Mouse (Mus musculus) MEL (cell line): ENCODE data around the gene Opcml. TPM values are rescaled to one million over a fixed set of nuclear protein-coding genes. Genes with fewer than 3 reads are reported as not detected.

Source experiments
- DNase-seq: peaks from one replicate; pipeline ENCODE4 v3.0.0; 2011; ENCODE audit warnings: low read depth, low spot score
- H3K27ac ChIP-seq: 2 replicates; pipeline ENCODE4 v1.5.1; 2012; ENCODE audit warnings: low read depth, mild to moderate bottlenecking, control low read depth, low read length, moderate library complexity; ENCODE audit not compliant: control insufficient read depth
- H3K27me3 ChIP-seq, 2 experiments: fragments of 150-350 bp in 1 of 2; sonication (generic) in 1 of 2; 2 replicates each; pipeline ENCODE4 v1.6.1; 2012; ENCODE audit warnings: low read length in 2 of 2, mild to moderate bottlenecking in 2 of 2, improper control_type of control experiment in 1 of 2, moderate library complexity in 1 of 2; ENCODE audit not compliant: insufficient read depth in 2 of 2, control insufficient read depth in 1 of 2
- H3K36me3 ChIP-seq, 2 experiments: 2 replicates each; pipeline ENCODE4 v1.6.1; 2012 to 2014; ENCODE audit warnings: low read length in 2 of 2, improper control_type of control experiment in 1 of 2, inconsistent platforms in 1 of 2, mild to moderate bottlenecking in 1 of 2; ENCODE audit not compliant: insufficient read depth in 2 of 2, control insufficient read depth in 1 of 2
- H3K4me1 ChIP-seq, 2 experiments: fragments of 150-350 bp in 1 of 2; sonication (generic) in 1 of 2; 2 replicates each; pipeline ENCODE4 v1.6.1; 2012; ENCODE audit warnings: low read length in 2 of 2, improper control_type of control experiment in 1 of 2, mild to moderate bottlenecking in 1 of 2; ENCODE audit not compliant: insufficient read depth in 2 of 2, control insufficient read depth in 1 of 2
- H3K4me3 ChIP-seq, 2 experiments: fragments of 150-350 bp in 1 of 2; sonication (generic) in 1 of 2; 2 replicates each; pipeline ENCODE4 v1.5.1; 2012; ENCODE audit warnings: low read depth in 2 of 2, low read length in 2 of 2, mild to moderate bottlenecking in 2 of 2, moderate library complexity in 2 of 2, control low read depth in 1 of 2, improper control_type of control experiment in 1 of 2; ENCODE audit not compliant: control insufficient read depth in 1 of 2, insufficient read depth in 1 of 2
- H3K79me2 ChIP-seq: 2 replicates; pipeline ENCODE4 v1.6.1; 2012; ENCODE audit warnings: mild to moderate bottlenecking, low read length, moderate library complexity; ENCODE audit not compliant: control insufficient read depth, poor library complexity, insufficient read depth
- H3K9ac ChIP-seq: 2 replicates; pipeline ENCODE4 v1.6.1; 2012; ENCODE audit warnings: low read depth, mild to moderate bottlenecking, control low read depth, low read length, moderate library complexity; ENCODE audit not compliant: control insufficient read depth, poor library complexity, severe bottlenecking
- H3K9me3 ChIP-seq: fragments of 150-350 bp; sonication (generic); replicated peaks from 2 replicates; pipeline ENCODE4 v1.6.1; 2012; ENCODE audit warnings: mild to moderate bottlenecking, low read length, improper control_type of control experiment, moderate library complexity; ENCODE audit not compliant: insufficient read depth
- BHLHE40 ChIP-seq: IDR thresholded peaks from 2 replicates; pipeline ENCODE4 v1.6.1; 2012; ENCODE audit warnings: low read depth, mild to moderate bottlenecking, inconsistent platforms, low read length, improper control_type of control experiment, borderline replicate concordance
- CHD1 ChIP-seq: IDR thresholded peaks from 2 replicates; pipeline ENCODE4 v1.6.1; 2012; ENCODE audit warnings: low read depth, mild to moderate bottlenecking, inconsistent platforms, low read length, improper control_type of control experiment
- CHD2 ChIP-seq: IDR thresholded peaks from 2 replicates; pipeline ENCODE4 v1.6.1; 2011; ENCODE audit warnings: low read length, improper control_type of control experiment
- E2F4 ChIP-seq: IDR thresholded peaks from 2 replicates; pipeline ENCODE4 v1.6.1; 2011; ENCODE audit warnings: low read depth, low read length, improper control_type of control experiment, borderline replicate concordance
- ELF1 ChIP-seq: IDR thresholded peaks from 2 replicates; pipeline ENCODE4 v1.6.1; 2014; ENCODE audit warnings: low read depth, mild to moderate bottlenecking, inconsistent platforms, low read length, improper control_type of control experiment, moderate library complexity
- ETS1 ChIP-seq: IDR thresholded peaks from 2 replicates; pipeline ENCODE4 v1.6.1; 2012; ENCODE audit warnings: low read depth, mild to moderate bottlenecking, inconsistent platforms, low read length, improper control_type of control experiment, moderate library complexity
- GABPA ChIP-seq: IDR thresholded peaks from 2 replicates; pipeline ENCODE4 v1.6.1; 2012; ENCODE audit warnings: low read depth, mild to moderate bottlenecking, inconsistent platforms, low read length, improper control_type of control experiment, moderate library complexity
- HCFC1 ChIP-seq: IDR thresholded peaks from 2 replicates; pipeline ENCODE4 v1.6.1; 2012; ENCODE audit warnings: low read depth, mild to moderate bottlenecking, inconsistent platforms, low read length, improper control_type of control experiment, moderate library complexity
- KAT2A ChIP-seq: conservative IDR thresholded peaks from 2 replicates; pipeline ENCODE4 v1.6.1; 2012; ENCODE audit warnings: low read depth, low read length, improper control_type of control experiment, inconsistent platforms
- MAFK ChIP-seq: IDR thresholded peaks from 2 replicates; pipeline ENCODE4 v1.6.1; 2011; ENCODE audit warnings: low read depth, mild to moderate bottlenecking, low read length, improper control_type of control experiment, borderline replicate concordance
- MAX ChIP-seq: IDR thresholded peaks from 2 replicates; pipeline ENCODE4 v1.6.1; 2011; ENCODE audit warnings: low read length, improper control_type of control experiment
- MEF2A ChIP-seq: IDR thresholded peaks from 2 replicates; pipeline ENCODE4 v1.6.1; 2014; ENCODE audit warnings: low read depth, mild to moderate bottlenecking, inconsistent platforms, low read length, improper control_type of control experiment; ENCODE audit not compliant: poor library complexity, insufficient replicate concordance, severe bottlenecking; ENCODE audit errors: extremely low read depth
- MXI1 ChIP-seq: IDR thresholded peaks from 2 replicates; pipeline ENCODE4 v1.6.1; 2011; ENCODE audit warnings: mild to moderate bottlenecking, low read depth, low read length, improper control_type of control experiment
- MYB ChIP-seq: IDR thresholded peaks from 2 replicates; pipeline ENCODE4 v1.6.1; 2011; ENCODE audit warnings: mild to moderate bottlenecking, low read depth, low read length, improper control_type of control experiment
- MYC ChIP-seq: IDR thresholded peaks from 2 replicates; pipeline ENCODE4 v1.6.1; 2011; ENCODE audit warnings: low read depth, mild to moderate bottlenecking, low read length, improper control_type of control experiment, moderate library complexity
- POLR2A ChIP-seq, 2 experiments: IDR thresholded peaks; 2 replicates each; pipeline ENCODE4 v1.6.1; 2011 to 2012; ENCODE audit warnings: low read length in 2 of 2, mild to moderate bottlenecking in 2 of 2, control low read depth in 1 of 2, improper control_type of control experiment in 1 of 2, low read depth in 1 of 2, moderate library complexity in 1 of 2; ENCODE audit not compliant: control insufficient read depth in 1 of 2, insufficient read depth in 1 of 2, poor library complexity in 1 of 2
- POLR2AphosphoS2 ChIP-seq: IDR thresholded peaks from 2 replicates; pipeline ENCODE4 v1.6.1; 2011; ENCODE audit warnings: low read length, improper control_type of control experiment
- RCOR1 ChIP-seq: IDR thresholded peaks from 2 replicates; pipeline ENCODE4 v1.6.1; 2012; ENCODE audit warnings: low read depth, mild to moderate bottlenecking, inconsistent platforms, low read length, improper control_type of control experiment
- SIN3A ChIP-seq: IDR thresholded peaks from 2 replicates; pipeline ENCODE4 v1.6.1; 2012; ENCODE audit warnings: low read length, improper control_type of control experiment, inconsistent platforms
- UBTF ChIP-seq: IDR thresholded peaks from 2 replicates; pipeline ENCODE4 v1.6.1; 2012; ENCODE audit warnings: low read depth, mild to moderate bottlenecking, inconsistent platforms, low read length, improper control_type of control experiment, moderate library complexity, borderline replicate concordance; ENCODE audit not compliant: insufficient read depth
- USF2 ChIP-seq, 2 experiments: IDR thresholded peaks; 2 replicates each; pipeline ENCODE4 v1.6.1; 2011 to 2012; ENCODE audit warnings: improper control_type of control experiment in 2 of 2, low read length in 2 of 2, borderline replicate concordance in 1 of 2, inconsistent platforms in 1 of 2, low read depth in 1 of 2, mild to moderate bottlenecking in 1 of 2; ENCODE audit not compliant: insufficient read depth in 1 of 2
- ZC3H11A ChIP-seq: IDR thresholded peaks from 2 replicates; pipeline ENCODE4 v1.6.1; 2012; ENCODE audit warnings: low read depth, mild to moderate bottlenecking, inconsistent platforms, low read length, improper control_type of control experiment
- ZMIZ1 ChIP-seq: IDR thresholded peaks from 2 replicates; pipeline ENCODE4 v1.6.1; 2012; ENCODE audit warnings: low read depth, mild to moderate bottlenecking, inconsistent platforms, low read length, improper control_type of control experiment, moderate library complexity
- ZNF384 ChIP-seq: IDR thresholded peaks from 2 replicates; pipeline ENCODE4 v1.6.1; 2012; ENCODE audit warnings: low read depth, mild to moderate bottlenecking, inconsistent platforms, low read length, improper control_type of control experiment
- polyA plus RNA-seq, 2 experiments: library from polyadenylated mRNA; stranded (reverse) in 1 of 2; unstranded in 1 of 2; fragments of >175 nt in 1 of 2; fragments of >200 nt in 1 of 2; gene quantifications; 2 replicates each; pipeline versions ENCODE4 v1.2.1 to v1.2.4; 2012; ENCODE audit warnings: low replicate concordance in 2 of 2, low read depth in 1 of 2; ENCODE audit not compliant: insufficient read length in 2 of 2, insufficient read depth in 1 of 2, missing spikeins in 1 of 2
- total RNA-seq: library from RNA; depleted of rRNA; stranded (reverse); fragments of 300-350 nt; gene quantifications from 2 replicates; pipeline ENCODE4 v1.2.3, GENCODE M21; 2012

Opcml gene
- total and polyA plus RNA-seq, 3 experiments: not detected

GRCm38 (mm10) chr9:28128735-28129134 lies 338.2 kb downstream of the Opcml start:
- H3K9ac ChIP-seq: no peak overlapping the region
- no peaks in the 10 kb centered on the region for H3K27me3 ChIP-seq
- no peaks in the 10 kb centered on the region for H3K9me3 ChIP-seq
- H3K4me3 ChIP-seq: no peak overlapping the region
- no peak for DNase-seq
- no peaks in the 10 kb centered on the region for H3K4me1 ChIP-seq
- no peak for TF ChIP-seq ZMIZ1
- no peak for TF ChIP-seq MAX
- TF ChIP-seq HCFC1: no peak
- no peak for TF ChIP-seq GABPA
- no peak for TF ChIP-seq MEF2A
- no peak for TF ChIP-seq CHD2
- TF ChIP-seq ZNF384: no peak
- TF ChIP-seq CHD1: no peak
- no peak for TF ChIP-seq ELF1
- TF ChIP-seq POLR2AphosphoS2: no peak
- TF ChIP-seq E2F4: no peak
- TF ChIP-seq USF2 (IDR thresholded peaks at IDR 0.05; ENCODE audit: borderline replicate concordance in 1 of 2, insufficient read depth in 1 of 2, low read depth in 1 of 2, low read length in 2 of 2): no peak
- H3K79me2 ChIP-seq: no peaks in the 10 kb centered on the region
- no peak overlapping the region for H3K27ac ChIP-seq
- no peaks in the 10 kb centered on the region for H3K36me3 ChIP-seq

- Histone ChIP-seq H3K9me3 (no peaks in the 10 kb centered on the region), H3K9ac (no peak overlapping the region), H3K27me3 (no peaks in the 10 kb centered on the region), H3K79me2 (no peaks in the 10 kb centered on the region), H3K4me1 (no peaks in the 10 kb centered on the region), H3K27ac (no peak overlapping the region), H3K4me3 (no peak overlapping the region), H3K36me3 (no peaks in the 10 kb centered on the region)
- DNase-seq: no peak
- TF ChIP-seq RCOR1 (no peak), MYC (no peak), GABPA (no peak), ZNF384 (no peak), POLR2A (IDR thresholded peaks at IDR 0.05; ENCODE audit: control insufficient read depth in 1 of 2, insufficient read depth in 1 of 2, low read depth in 1 of 2, low read length in 2 of 2, poor library complexity in 1 of 2) (no peak), SIN3A (no peak), MYB (no peak), KAT2A (no peak), CHD1 (no peak), MEF2A (no peak), BHLHE40 (no peak), ETS1 (no peak), ZMIZ1 (no peak), ZC3H11A (no peak), MAX (no peak), MXI1 (no peak), MAFK (no peak), UBTF (no peak)
Observed at GRCm38 (mm10) chr9:28131521-28131920, 340.9 kb downstream of the Opcml start.
